15 mouse cellular contexts compared by ENCODE assay signal in the genomic region with DNA sequence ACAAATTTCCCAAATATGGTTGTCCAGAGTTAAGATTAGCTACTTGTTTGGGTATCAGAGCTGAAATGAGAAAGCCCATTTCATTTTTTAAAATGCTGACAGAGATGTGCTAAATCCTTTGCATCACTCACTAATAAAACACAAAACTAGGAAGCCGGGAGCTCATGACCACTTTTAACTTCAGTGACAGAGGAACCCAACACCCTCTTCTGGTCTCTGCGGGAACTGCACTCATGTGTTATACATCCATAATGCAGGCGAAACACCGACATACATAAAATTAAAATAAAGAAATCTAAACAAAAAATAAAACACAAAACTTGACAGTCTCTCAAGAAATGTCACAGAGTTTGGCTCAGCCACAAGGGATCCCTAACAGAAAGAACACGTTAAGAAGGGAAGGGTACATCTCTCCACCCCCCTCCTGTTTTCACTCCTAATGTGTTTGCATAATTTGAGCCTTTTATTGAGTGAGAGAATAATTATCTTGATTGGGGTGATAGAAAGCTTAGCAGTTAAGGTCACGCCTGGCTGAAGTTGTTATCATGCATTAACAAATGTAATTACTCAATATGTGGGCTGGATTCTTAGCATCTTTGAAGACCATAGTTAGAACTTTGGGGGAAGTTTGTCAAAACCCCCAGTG.
DNase-seq lines count a peak whose midpoint lies in the region; ATAC-seq and TF ChIP-seq lines count a peak whose summit lies in the region.
"Had no signal": no experiment of that assay in that cellular context is flagged by ENCODE, and none has a peak within 500 bp of the region (broad histone marks: within the 10 kb centered on the region; RNA-seq: fewer than 3 reads in every experiment).

No protein-coding gene starts in this region.

- no peak overlapping the region for H3K4me2 ChIP-seq in forebrain, embryonic 14.5 days (ENCODE audit: low read length)
- no peak overlapping the region for H3K4me2 ChIP-seq in heart, embryonic 12.5 days
- H3K4me2 ChIP-seq: liver, embryonic 13.5 days had no signal

- H3K9me3 ChIP-seq in forebrain, embryonic 14.5 days (replicated peaks; ENCODE audit: control insufficient read depth, low read length): no peaks in the 10 kb centered on the region
- H3K9me3 ChIP-seq in forebrain, embryonic 10.5 days: no peaks in the 10 kb centered on the region
- 0 out of 2 replicates have a peak, but pooled peaks cover 2% of the 10 kb centered on the region for H3K9me3 ChIP-seq in heart, embryonic 12.5 days (replicated peaks)

- WGBS in forebrain, embryonic 14.5 days: 59% methylated on average over 6 of the region's 6 CpGs
- 84% methylated on average over 6 of the region's 6 CpGs for WGBS in forebrain, embryonic 10.5 days
- WGBS in heart, embryonic 12.5 days: 75% methylated on average over 6 of the region's 6 CpGs

- no peaks in the 10 kb centered on the region for H3K27me3 ChIP-seq in forebrain, embryonic 14.5 days (replicated peaks; ENCODE audit: control insufficient read depth, insufficient read depth, low read length)
- no peaks in the 10 kb centered on the region for H3K27me3 ChIP-seq in forebrain, embryonic 10.5 days (ENCODE audit: poor library complexity, severe bottlenecking)
- no peaks in the 10 kb centered on the region for H3K27me3 ChIP-seq in heart, embryonic 12.5 days (replicated peaks)
- H3K27me3 ChIP-seq: liver, embryonic 13.5 days had no signal

- peak; percentile 62 for DNase-seq in forebrain, embryonic 14.5 days (ENCODE audit: low spot score)
- no peak for DNase-seq in forebrain, embryonic 10.5 days (ENCODE audit: extremely low spot score, low spot score)
- DNase-seq in layer of hippocampus, adult 2 months (ENCODE audit: low spot score in 2 of 2): peak in 1 of 2 experiments; percentile 13
- DNase-seq in layer of hippocampus, adult 11-12 months (ENCODE audit: low spot score): no peak
- peak; percentile 37 to 46 for DNase-seq in right cerebral cortex, postnatal 10 days (ENCODE audit: low spot score in 2 of 2)
- DNase-seq in right cerebral cortex, postnatal 25 days: no peak
- DNase-seq in retina, embryonic 14.5 days (ENCODE audit: low spot score): peak; percentile 44
- DNase-seq: B cell, adult 2 months; cerebellum, adult 11 months; liver, embryonic 13.5 days; lung, postnatal 10 days had no signal

- no peak overlapping the region for H3K9ac ChIP-seq in forebrain, embryonic 14.5 days (ENCODE audit: low read length)
- no peak overlapping the region for H3K9ac ChIP-seq in heart, embryonic 12.5 days
- H3K9ac ChIP-seq: liver, embryonic 13.5 days had no signal

- no peak overlapping the region for H3K27ac ChIP-seq in forebrain, embryonic 14.5 days (ENCODE audit: low read depth, low read length)
- H3K27ac ChIP-seq in forebrain, embryonic 10.5 days: no peak overlapping the region
- H3K27ac ChIP-seq in layer of hippocampus, adult 2 months: no peak overlapping the region
- no peak overlapping the region for H3K27ac ChIP-seq in heart, embryonic 12.5 days (ENCODE audit: poor library complexity, severe bottlenecking)
- H3K27ac ChIP-seq: liver, embryonic 13.5 days had no signal

- peak; percentile 40 for ATAC-seq in forebrain, embryonic 14.5 days
- no peak for ATAC-seq in heart, embryonic 12.5 days (ENCODE audit: insufficient number of reproducible peaks, low FRiP score)
- ATAC-seq: activated CD4-positive, CD25-positive, alpha-beta regulatory T cell, adult 4 months had no signal

- TF ChIP-seq CTCF in layer of hippocampus, adult 2 months (conservative IDR thresholded peaks at IDR 0.05): peak; percentile 71

- H3K36me3 ChIP-seq in forebrain, embryonic 14.5 days (ENCODE audit: control insufficient read depth, insufficient read depth, low read length): no peaks in the 10 kb centered on the region
- H3K36me3 ChIP-seq in forebrain, embryonic 10.5 days (replicated peaks): no peaks in the 10 kb centered on the region
- H3K36me3 ChIP-seq in heart, embryonic 12.5 days: no peaks in the 10 kb centered on the region
- H3K36me3 ChIP-seq: G1E; liver, embryonic 13.5 days had no signal

- H3K4me1 ChIP-seq in forebrain, embryonic 14.5 days (ENCODE audit: control insufficient read depth, insufficient read depth, low read length): no peaks in the 10 kb centered on the region; the same call in 1 of the 2 replicates
- peaks cover 7% of the 10 kb centered on the region; the same call in 1 of the 2 replicates for H3K4me1 ChIP-seq in forebrain, embryonic 10.5 days
- H3K4me1 ChIP-seq in heart, embryonic 12.5 days (replicated peaks): 0 out of 2 replicates have a peak, but pooled peaks cover 2% of the 10 kb centered on the region
- H3K4me1 ChIP-seq: liver, embryonic 13.5 days had no signal

- H3K4me3 ChIP-seq in forebrain, embryonic 14.5 days (ENCODE audit: low read depth, low read length): no peak overlapping the region
- no peak overlapping the region for H3K4me3 ChIP-seq in forebrain, embryonic 10.5 days
- H3K4me3 ChIP-seq in layer of hippocampus, adult 2 months: no peak overlapping the region
- no peak overlapping the region for H3K4me3 ChIP-seq in heart, embryonic 12.5 days
- H3K4me3 ChIP-seq: erythroblast, embryonic 14.5 days; liver, embryonic 13.5 days had no signal

Comparison
In these comparisons a context has a peak if more than half of its experiments do, and no peak if none do; other contexts are left out.
1. DNase-seq: peak in forebrain, embryonic 14.5 days (single experiment), right cerebral cortex, postnatal 10 days (2 of 2) and retina, embryonic 14.5 days (single experiment); none in forebrain, embryonic 10.5 days (single experiment), layer of hippocampus, adult 11-12 months (single experiment) and right cerebral cortex, postnatal 25 days (single experiment).